Comparison of ENCODE assay signal across 9 mouse cellular contexts in the genomic region with DNA sequence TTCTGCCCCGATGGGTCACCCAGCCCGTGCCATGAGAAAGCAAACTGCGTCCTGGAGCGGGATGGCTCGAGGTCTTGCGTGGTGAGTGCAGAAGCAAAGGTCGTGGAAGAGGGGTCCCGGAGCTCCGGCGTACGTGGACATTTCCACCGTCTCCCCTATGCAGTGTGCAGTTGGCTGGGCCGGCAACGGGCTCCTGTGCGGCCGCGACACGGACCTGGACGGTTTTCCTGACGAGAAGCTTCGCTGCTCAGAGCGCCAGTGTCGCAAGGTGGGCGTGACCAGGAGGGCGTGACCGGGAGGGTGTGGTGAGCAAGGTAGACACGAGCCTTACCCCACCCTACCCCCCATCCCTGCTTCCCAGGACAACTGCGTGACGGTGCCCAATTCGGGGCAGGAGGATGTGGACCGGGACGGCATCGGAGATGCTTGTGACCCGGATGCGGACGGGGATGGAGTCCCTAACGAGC. TPM values are rescaled to one million over a fixed set of nuclear protein-coding genes. Genes with fewer than 3 reads are reported as not detected.
DNase-seq lines count a peak whose midpoint lies in the region; ATAC-seq and TF ChIP-seq lines count a peak whose summit lies in the region.
"Had no signal": no experiment of that assay in that cellular context is flagged by ENCODE, and none has a peak within 500 bp of the region (broad histone marks: within the 10 kb centered on the region; RNA-seq: fewer than 3 reads in every experiment).

No protein-coding gene starts in this region.

- H3K4me1 ChIP-seq in lung, embryonic 14.5 days (ENCODE audit: insufficient read depth), result peaks cover 3% of the 10 kb centered on the region; the same call in 1 of the 2 replicates
- H3K4me1 ChIP-seq in limb, embryonic 15.5 days, result peaks cover 54% of the 10 kb centered on the region
- peaks cover 35% of the 10 kb centered on the region for H3K4me1 ChIP-seq in neural tube, embryonic 15.5 days
- H3K4me1 ChIP-seq in kidney, adult 2 months (ENCODE audit: control insufficient read depth, insufficient read depth, low read length), result peaks cover 13% of the 10 kb centered on the region

- no peak overlapping the region for H3K27ac ChIP-seq in lung, embryonic 14.5 days (ENCODE audit: low read depth)
- no peak overlapping the region for H3K27ac ChIP-seq in limb, embryonic 15.5 days
- H3K27ac ChIP-seq in neural tube, embryonic 15.5 days (replicated peaks), result no peak overlapping the region
- no peak overlapping the region for H3K27ac ChIP-seq in kidney, adult 2 months (ENCODE audit: insufficient read depth, low read depth, low read length)

- peak; percentile 51 for DNase-seq in CD4-positive, CD25-positive, alpha-beta regulatory T cell, adult 2 months (ENCODE audit: low read depth, low spot score)
- DNase-seq in lung, embryonic 14.5 days, result no peak
- DNase-seq in lung, postnatal 14 days, result no peak
- no peak for DNase-seq in layer of hippocampus, adult 8-10 months (ENCODE audit: low spot score in 2 of 2)
- no peak for DNase-seq in kidney, adult 2 months

- peaks cover 71% of the 10 kb centered on the region for H3K27me3 ChIP-seq in lung, embryonic 14.5 days (ENCODE audit: insufficient read depth, low read length)
- peaks cover 84% of the 10 kb centered on the region for H3K27me3 ChIP-seq in limb, embryonic 15.5 days
- peaks cover 84% of the 10 kb centered on the region for H3K27me3 ChIP-seq in neural tube, embryonic 15.5 days (replicated peaks)
- H3K27me3 ChIP-seq in kidney, adult 2 months (replicated peaks; ENCODE audit: control insufficient read depth, insufficient read depth, low read length), result peaks cover 7% of the 10 kb centered on the region

- H3K9ac ChIP-seq in lung, embryonic 14.5 days, result no peak overlapping the region
- no peak overlapping the region for H3K9ac ChIP-seq in limb, embryonic 15.5 days
- H3K9ac ChIP-seq in neural tube, embryonic 15.5 days (replicated peaks), result 0 out of 2 replicates have a peak overlapping the region, but pooled peaks have one; percentile 14

- 6% methylated on average over 37 of the region's 37 CpGs for WGBS in lung, embryonic 14.5 days
- 6% methylated on average over 37 of the region's 37 CpGs for WGBS in limb, embryonic 15.5 days
- 9% methylated on average over 37 of the region's 37 CpGs for WGBS in neural tube, embryonic 15.5 days
- 4% methylated on average over 37 of the region's 37 CpGs for WGBS in kidney, adult 2 months

- no peaks in the 10 kb centered on the region for H3K36me3 ChIP-seq in lung, embryonic 14.5 days (ENCODE audit: insufficient read depth)
- no peaks in the 10 kb centered on the region for H3K36me3 ChIP-seq in limb, embryonic 15.5 days
- no peaks in the 10 kb centered on the region for H3K36me3 ChIP-seq in neural tube, embryonic 15.5 days
- no peaks in the 10 kb centered on the region for H3K36me3 ChIP-seq in kidney, adult 2 months (ENCODE audit: control insufficient read depth, insufficient read depth, low read length)

- TF ChIP-seq CTCF in lung, embryonic 14.5 days (IDR thresholded peaks at IDR 0.05; ENCODE audit: low read depth), result no peak
- TF ChIP-seq CTCF in kidney, adult 2 months (conservative IDR thresholded peaks at IDR 0.05; ENCODE audit: insufficient read depth, insufficient read length, low read depth, low read length), result no peak

- H3K4me3 ChIP-seq in lung, embryonic 14.5 days (ENCODE audit: low read depth, low read length), result 0 out of 2 replicates have a peak overlapping the region, but pooled peaks have one; percentile 12
- H3K4me3 ChIP-seq in limb, embryonic 15.5 days, result peak overlapping the region; percentile 17
- H3K4me3 ChIP-seq in neural tube, embryonic 15.5 days (replicated peaks), result peak overlapping the region; percentile 16
- no peak overlapping the region for H3K4me3 ChIP-seq in kidney, adult 2 months (ENCODE audit: insufficient read depth, low read depth, low read length)

- peak overlapping the region; percentile 35; the same call in 1 of the 2 replicates for H3K4me2 ChIP-seq in lung, embryonic 14.5 days
- H3K4me2 ChIP-seq in limb, embryonic 15.5 days, result peak overlapping the region; percentile 70; the same call in 1 of the 2 replicates
- peak overlapping the region; percentile 26 for H3K4me2 ChIP-seq in neural tube, embryonic 15.5 days

- no peak for TF ChIP-seq POLR2A in kidney, adult 2 months (IDR thresholded peaks at IDR 0.05; ENCODE audit: low read depth, low read length)

- H3K9me3 ChIP-seq in lung, embryonic 14.5 days (ENCODE audit: low read depth, low read length), result no peaks in the 10 kb centered on the region
- no peaks in the 10 kb centered on the region for H3K9me3 ChIP-seq in limb, embryonic 15.5 days
- no peaks in the 10 kb centered on the region for H3K9me3 ChIP-seq in neural tube, embryonic 15.5 days (replicated peaks)

- no peak for ATAC-seq in CD4-positive, CD25-positive, alpha-beta regulatory T cell, adult 4 months
- no peak for ATAC-seq in lung, embryonic 14.5 days (ENCODE audit: insufficient read depth)
- no peak for ATAC-seq in limb, embryonic 15.5 days (ENCODE audit: insufficient number of reproducible peaks, low FRiP score, low TSS enrichment, low read depth)
- ATAC-seq in neural tube, embryonic 15.5 days (ENCODE audit: low FRiP score), result no peak
- ATAC-seq: inflammation-experienced regulatory T-cells, adult 6 months had no signal

RNA-seq across cellular contexts. Expression of gene Comp, which starts 3.0 kb away (rescaled TPM):
- under 1 TPM in 1 of 2 experiments, not detected in 1; 0.28 TPM for polyA plus RNA-seq in CD4-positive, CD25-positive, alpha-beta regulatory T cell, adult 4 months (2017; shearing (Covaris generic))
- polyA plus RNA-seq in lung, embryonic 14.5 days (2014; fragmentation: Nextera tagmentation; extraction: Ambion mirVana), result 0.43 and 0.53 TPM in 2 replicates
- 101 and 104 TPM in 2 replicates for polyA plus RNA-seq in limb, embryonic 15.5 days (2015; fragmentation: Nextera tagmentation; extraction: Ambion mirVana)
- 3.1 and 6.4 TPM in 2 replicates for polyA plus RNA-seq in neural tube, embryonic 15.5 days (2015; fragmentation: Nextera tagmentation; extraction: Ambion mirVana)
- 1 to 10 TPM in 1 of 4 experiments, under 1 TPM in 3; 0.31 to 1.4 (median 0.73) TPM for total RNA-seq in layer of hippocampus, adult 8-10 months (2022)
- polyA plus RNA-seq in kidney, adult 2 months (2012; rRNA removed), result 1.6 and 2.8 TPM in 2 replicates

RNA-seq across cellular contexts. Expression of gene Upf1, which starts 23.2 kb away (rescaled TPM):
- 10 to 100 TPM; 11.4 to 14.5 TPM for polyA plus RNA-seq in CD4-positive, CD25-positive, alpha-beta regulatory T cell, adult 4 months (2017; shearing (Covaris generic))
- 23.3 and 27.2 TPM in 2 replicates for polyA plus RNA-seq in lung, embryonic 14.5 days (2014; fragmentation: Nextera tagmentation; extraction: Ambion mirVana)
- 13.8 and 16.7 TPM in 2 replicates for polyA plus RNA-seq in limb, embryonic 15.5 days (2015; fragmentation: Nextera tagmentation; extraction: Ambion mirVana)
- polyA plus RNA-seq in neural tube, embryonic 15.5 days (2015; fragmentation: Nextera tagmentation; extraction: Ambion mirVana), result 11.8 and 12.6 TPM in 2 replicates
- 10 to 100 TPM; 57.9 to 73.1 (median 65.4) TPM for total RNA-seq in layer of hippocampus, adult 8-10 months (2022)
- 25.8 and 27.4 TPM in 2 replicates for polyA plus RNA-seq in kidney, adult 2 months (2012; rRNA removed)

RNA-seq across cellular contexts. Expression of gene Gdf1, which starts 46.7 kb away (rescaled TPM):
- polyA plus RNA-seq in CD4-positive, CD25-positive, alpha-beta regulatory T cell, adult 4 months (2017; shearing (Covaris generic)), result under 1 TPM in 1 of 2 experiments, not detected in 1; 0.71 TPM
- polyA plus RNA-seq in lung, embryonic 14.5 days (2014; fragmentation: Nextera tagmentation; extraction: Ambion mirVana), result 2.4 and 4.2 TPM in 2 replicates
- polyA plus RNA-seq in limb, embryonic 15.5 days (2015; fragmentation: Nextera tagmentation; extraction: Ambion mirVana), result 2.9 and 4.1 TPM in 2 replicates
- polyA plus RNA-seq in neural tube, embryonic 15.5 days (2015; fragmentation: Nextera tagmentation; extraction: Ambion mirVana), result 7.9 and 9.8 TPM in 2 replicates
- total RNA-seq in layer of hippocampus, adult 8-10 months (2022), result 10 to 100 TPM in 2 of 4 experiments, 1 to 10 TPM in 1, not detected in 1; 4.8 to 16.4 (median 11.3) TPM
- polyA plus RNA-seq in kidney, adult 2 months (2012; rRNA removed), result 0.08 TPM in 1 of 2 replicates, not detected in the other

Comparison
In these comparisons a context has a peak if more than half of its experiments do, and no peak if none do; other contexts are left out.
1. RNA of gene Comp, which starts 3.0 kb away (polyA plus RNA-seq): 101 to 104 TPM in limb, embryonic 15.5 days; 3.1 to 6.4 TPM in neural tube, embryonic 15.5 days, 1.6 to 2.8 TPM in kidney, adult 2 months, 0.43 to 0.53 TPM in lung, embryonic 14.5 days and 0.28 TPM in CD4-positive, CD25-positive, alpha-beta regulatory T cell, adult 4 months; every median in the first group is over 10 times any median in the second.
2. Peak in every context shown above with its lines, with median percentiles within 50 percentile points of each other: H3K4me2 ChIP-seq.